Mouse (Mus musculus): Measurements from ENCODE around the gene Ipcef1.

DNA sequence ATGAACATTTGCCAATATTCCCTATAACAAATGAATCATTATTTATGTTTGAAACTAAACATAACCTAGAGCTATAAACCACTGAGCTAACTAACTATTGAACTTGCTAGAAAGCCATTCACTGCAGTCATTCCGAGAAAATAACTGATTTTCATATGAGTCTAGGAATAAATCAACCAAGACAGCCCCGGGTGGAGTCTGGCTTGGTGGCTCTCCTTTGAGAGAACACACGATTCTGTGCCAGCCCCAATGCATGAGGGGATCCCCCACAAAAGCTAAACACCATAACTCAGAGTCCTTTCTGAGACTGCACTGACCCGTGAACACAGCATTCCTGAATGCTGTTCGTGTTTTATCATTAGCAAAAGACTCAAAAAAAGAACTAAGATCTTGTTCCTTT lies 8.0 kb upstream of the Ipcef1 start:
- TF ChIP-seq CTCF (conservative IDR thresholded peaks at IDR 0.05; ENCODE audit: low read length): no peak
- no peak for TF ChIP-seq NANOG (IDR thresholded peaks at IDR 0.05; ENCODE audit: borderline replicate concordance, low read length)

Data from E14TG2a.4 (cell line).